Mouse (Mus musculus) heart, postnatal 0 days (tissue): ENCODE measurements at regions not wholly inside any gene's neighbourhood (a gene's known extent, or its start where the extent isn't known, plus 50 kb on each side); places are given as distances from the start of the nearest gene placed in this dataset.

Experiments
- ATAC-seq: fragments of 200-750 bp; cut with Nextera tagmentation; 2 replicates; pipeline ENCODE4 v1.8.0; 2017; ENCODE audit warnings: low read depth, moderate number of reproducible peaks, moderate library complexity; ENCODE audit not compliant: insufficient read depth
- DNase-seq: peaks from one replicate; pipeline ENCODE4 v3.0.0-alpha.2; 2016; ENCODE audit warnings: low spot score
- H3K27ac ChIP-seq: fragments of 300-500 bp; sonication (generic); 2 replicates; pipeline ENCODE4 v1.5.1; 2014; ENCODE audit warnings: low read depth, mild to moderate bottlenecking
- H3K27me3 ChIP-seq: fragments of 300-500 bp; sonication (generic); 2 replicates; pipeline ENCODE4 v1.6.1; 2014; ENCODE audit warnings: low read length, mixed read lengths; ENCODE audit not compliant: control insufficient read depth, insufficient read depth
- H3K36me3 ChIP-seq: fragments of 300-500 bp; sonication (generic); replicated peaks from 2 replicates; pipeline ENCODE4 v1.6.1; 2014; ENCODE audit warnings: low read length, mixed read lengths; ENCODE audit not compliant: control insufficient read depth, insufficient read depth
- H3K4me1 ChIP-seq: fragments of 300-500 bp; sonication (generic); 2 replicates; pipeline ENCODE4 v1.6.1; 2014; ENCODE audit warnings: antibody characterized with exemption; ENCODE audit not compliant: control insufficient read depth, insufficient read depth
- H3K4me2 ChIP-seq: fragments of 300-500 bp; sonication (generic); 2 replicates; pipeline ENCODE4 v1.6.1; 2014; ENCODE audit warnings: low read depth, mild to moderate bottlenecking, low read length, moderate library complexity
- H3K4me3 ChIP-seq: fragments of 300-500 bp; sonication (generic); 2 replicates; pipeline ENCODE4 v1.5.1; 2014; ENCODE audit warnings: low read depth, low read length
- H3K9ac ChIP-seq: fragments of 300-500 bp; sonication (generic); replicated peaks from 2 replicates; pipeline ENCODE4 v1.6.1; 2014; ENCODE audit warnings: low read depth, low read length, mixed read lengths
- H3K9me3 ChIP-seq: fragments of 300-500 bp; sonication (generic); replicated peaks from 2 replicates; pipeline ENCODE4 v1.6.1; 2016; ENCODE audit warnings: low read length; ENCODE audit not compliant: control insufficient read depth
- CTCF ChIP-seq: IDR thresholded peaks from 2 replicates; pipeline ENCODE4 v1.5.1; 2016; ENCODE audit warnings: antibody characterized with exemption, control low read depth, low read depth
- EP300 ChIP-seq: IDR thresholded peaks from 2 replicates; pipeline ENCODE4 v1.6.1; 2016; ENCODE audit warnings: antibody characterized with exemption, low read depth
- WGBS: fragments of 180-500 bp; shearing (Covaris S2); extraction: QIAGEN DNeasy Blood & Tissue Kit; methylation state at CpG from one replicate; pipeline ENCODE4 v1.1.7; 2014; 5-methylcytosine and 5-hydroxymethylcytosine counted together

DNA sequence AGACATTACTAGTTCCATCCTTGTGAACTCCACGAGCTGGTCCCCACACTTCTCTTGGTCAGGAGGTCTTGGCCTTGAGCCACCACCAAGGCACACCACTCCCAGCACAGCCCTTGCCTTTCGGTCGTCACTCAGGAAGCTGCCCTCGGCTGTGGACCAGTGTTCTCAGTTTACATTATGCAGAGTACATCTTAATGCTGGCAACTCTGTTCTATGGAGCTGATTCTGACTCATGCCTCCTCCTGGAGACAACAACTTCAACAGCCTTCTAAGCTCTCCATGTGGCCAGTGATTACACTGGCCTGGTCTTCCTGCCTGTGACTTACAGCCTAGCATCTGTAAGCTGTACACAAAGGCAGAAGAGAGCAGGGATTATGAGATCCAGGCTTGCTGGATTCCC is 272.2 kb upstream of the Eef2kmt start:
- no peak for TF ChIP-seq EP300
- no peak for TF ChIP-seq CTCF
- no peaks in the 10 kb centered on the region for H3K4me1 ChIP-seq
- ATAC-seq (no peak), DNase-seq (no peak)
- H3K27me3 ChIP-seq, result no peaks in the 10 kb centered on the region
- H3K27ac ChIP-seq, result no peak overlapping the region
- H3K36me3 ChIP-seq, result no peaks in the 10 kb centered on the region
- H3K4me3 ChIP-seq, result no peak overlapping the region
- H3K9me3 ChIP-seq, result no peaks in the 10 kb centered on the region
- 42% methylated on average over 4 of the region's 4 CpGs for WGBS
- no peak overlapping the region for H3K9ac ChIP-seq
- H3K4me2 ChIP-seq, result no peak overlapping the region

DNA sequence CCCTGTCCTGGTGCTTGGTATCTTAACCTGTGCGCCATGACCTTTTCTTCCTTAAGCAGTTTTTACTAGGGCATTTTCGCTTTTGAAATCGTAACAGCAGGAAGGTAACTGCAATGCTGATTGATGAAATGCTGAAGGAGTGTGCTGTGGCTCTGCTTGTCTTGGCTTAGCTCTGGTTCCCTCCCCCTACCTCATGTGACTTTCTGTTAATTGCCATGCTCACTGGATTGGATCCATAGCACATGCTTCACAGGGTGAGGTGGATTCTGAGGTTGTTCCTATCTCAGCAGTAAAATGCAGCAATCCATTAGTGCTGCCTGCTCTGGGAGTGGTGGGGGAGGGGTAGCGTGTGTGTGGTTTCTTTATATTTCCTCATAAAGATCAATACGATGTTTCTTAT is 268.6 kb upstream of the Eef2kmt start:
- Histone ChIP-seq H3K4me2 (no peak overlapping the region), H3K36me3 (no peaks in the 10 kb centered on the region), H3K27me3 (no peaks in the 10 kb centered on the region), H3K4me1 (no peaks in the 10 kb centered on the region), H3K9ac (no peak overlapping the region), H3K4me3 (no peak overlapping the region), H3K27ac (no peak overlapping the region), H3K9me3 (no peaks in the 10 kb centered on the region)
- DNase-seq (no peak), ATAC-seq (no peak)
- WGBS, result 80% methylated on average over 5 of the region's 5 CpGs
- TF ChIP-seq EP300, result no peak
- TF ChIP-seq CTCF, result no peak

DNA sequence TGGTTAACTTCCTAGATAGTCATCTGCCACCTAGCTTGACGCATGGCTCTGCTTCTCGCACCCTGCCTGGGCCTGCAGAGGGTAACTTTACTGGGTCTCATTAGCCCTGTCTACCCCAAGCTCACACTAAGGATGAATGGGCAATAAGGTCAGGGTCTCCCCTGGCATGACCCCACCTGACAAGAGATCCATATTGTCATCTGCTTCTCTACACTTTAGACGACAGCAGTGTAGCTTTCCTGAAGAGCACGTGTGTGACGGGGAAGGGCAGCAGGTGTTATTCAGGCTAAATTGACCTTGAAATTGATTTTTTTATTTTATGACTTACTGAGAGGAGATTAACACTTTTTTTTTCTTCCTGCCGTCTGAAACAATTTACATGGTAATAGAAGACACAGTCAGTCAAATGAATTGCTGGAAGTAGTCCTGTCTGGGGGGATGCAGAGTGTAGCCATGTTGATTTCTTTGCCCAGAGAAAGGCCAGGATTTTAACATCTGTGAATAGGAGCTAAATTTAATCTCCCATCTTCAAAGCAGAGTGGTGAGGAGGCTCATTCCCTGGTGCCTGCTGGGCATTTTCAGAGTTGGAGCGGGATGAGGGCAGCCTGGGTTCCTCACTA is 267.7 kb upstream of the Eef2kmt start:
- no peak for ATAC-seq
- no peaks in the 10 kb centered on the region for H3K27me3 ChIP-seq
- WGBS, result 92% methylated on average over 7 of the region's 7 CpGs
- no peak overlapping the region for H3K4me3 ChIP-seq
- no peaks in the 10 kb centered on the region for H3K4me1 ChIP-seq
- H3K4me2 ChIP-seq, result no peak overlapping the region
- DNase-seq, result no peak
- no peaks in the 10 kb centered on the region for H3K9me3 ChIP-seq
- H3K27ac ChIP-seq, result no peak overlapping the region
- TF ChIP-seq CTCF (no peak), EP300 (no peak)
- no peak overlapping the region for H3K9ac ChIP-seq
- no peaks in the 10 kb centered on the region for H3K36me3 ChIP-seq

DNA sequence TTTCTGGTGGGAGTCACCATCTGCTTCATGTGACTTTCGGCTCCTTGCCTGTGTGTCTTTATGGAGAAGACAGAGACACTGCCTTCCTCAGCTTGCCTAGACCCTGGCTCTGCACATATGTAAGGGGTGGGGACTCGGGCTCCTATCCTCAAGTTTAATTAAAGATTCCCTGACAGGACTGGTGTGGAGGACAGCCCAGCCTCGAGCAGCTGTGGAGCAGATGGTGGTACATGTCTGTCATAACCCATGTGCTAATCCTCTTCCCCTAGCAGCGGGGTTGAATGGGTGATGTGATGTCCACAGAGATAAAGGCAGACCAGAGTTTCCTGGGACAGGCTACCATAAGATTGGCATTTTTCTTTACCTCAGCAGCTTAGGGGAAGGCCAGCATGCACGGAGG is 262.0 kb upstream of the Eef2kmt start:
- no peaks in the 10 kb centered on the region for H3K9me3 ChIP-seq
- no peak overlapping the region for H3K9ac ChIP-seq
- no peak overlapping the region for H3K4me2 ChIP-seq
- no peaks in the 10 kb centered on the region for H3K4me1 ChIP-seq
- no peak for DNase-seq
- H3K27me3 ChIP-seq, result no peaks in the 10 kb centered on the region
- H3K36me3 ChIP-seq, result no peaks in the 10 kb centered on the region
- 59% methylated on average over 5 of the region's 5 CpGs for whole genome bisulfite sequencing
- no peak for TF ChIP-seq EP300
- TF ChIP-seq CTCF, result no peak
- H3K27ac ChIP-seq, result no peak overlapping the region
- ATAC-seq, result no peak
- no peak overlapping the region for H3K4me3 ChIP-seq

DNA sequence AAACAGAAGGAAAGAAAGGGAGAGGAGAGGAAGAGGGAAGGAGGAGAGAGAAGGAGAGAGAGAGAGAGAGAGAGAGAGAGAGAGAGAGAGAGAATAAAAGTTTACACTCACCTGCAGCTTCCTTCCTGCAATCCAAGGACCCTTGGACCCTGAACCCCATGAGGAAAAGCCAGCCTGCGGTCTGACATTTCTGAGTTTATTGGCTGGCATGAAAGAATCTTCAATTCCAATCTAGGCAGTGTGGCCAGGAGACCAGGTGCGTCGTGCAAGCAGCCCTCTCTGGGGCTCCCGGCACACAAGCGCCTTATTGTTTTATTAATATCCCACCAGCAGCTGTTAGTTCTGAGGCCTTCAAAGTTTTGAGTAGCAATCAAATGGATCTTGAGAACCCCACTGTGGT is 260.1 kb upstream of the Eef2kmt start:
- DNase-seq, result no peak
- WGBS, result 75% methylated on average over 5 of the region's 5 CpGs
- Histone ChIP-seq H3K4me3 (no peak overlapping the region), H3K9ac (no peak overlapping the region), H3K4me1 (no peaks in the 10 kb centered on the region), H3K4me2 (no peak overlapping the region), H3K36me3 (no peaks in the 10 kb centered on the region), H3K27me3 (no peaks in the 10 kb centered on the region), H3K9me3 (no peaks in the 10 kb centered on the region), H3K27ac (no peak overlapping the region)
- no peak for TF ChIP-seq CTCF
- no peak for TF ChIP-seq EP300
- no peak for ATAC-seq

DNA sequence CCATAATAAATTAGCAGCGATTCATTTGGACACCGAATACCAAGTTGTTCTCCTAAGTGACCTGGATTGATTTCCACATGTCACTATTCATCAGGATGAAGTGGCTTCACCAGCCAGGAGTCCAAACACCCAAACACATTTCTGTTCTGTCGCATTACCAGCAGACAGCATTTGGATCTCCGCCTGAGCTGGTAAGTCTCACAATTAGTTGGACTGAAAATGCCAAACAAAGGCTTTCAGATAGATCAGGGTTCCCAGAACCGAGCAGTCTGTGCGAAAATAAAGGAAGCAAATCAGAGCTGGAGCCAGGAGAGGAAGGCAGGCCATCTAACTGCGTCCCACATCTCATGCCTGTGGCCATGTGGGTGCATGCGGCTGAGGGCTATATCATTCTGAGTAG is 251.5 kb upstream of the Eef2kmt start:
- Histone ChIP-seq H3K4me2 (no peak overlapping the region), H3K27ac (no peak overlapping the region), H3K36me3 (no peaks in the 10 kb centered on the region), H3K27me3 (no peaks in the 10 kb centered on the region), H3K4me3 (no peak overlapping the region), H3K9me3 (no peaks in the 10 kb centered on the region), H3K9ac (no peak overlapping the region), H3K4me1 (no peaks in the 10 kb centered on the region)
- 84% methylated on average over 8 of the region's 8 CpGs for WGBS
- ATAC-seq (no peak), DNase-seq (no peak)
- TF ChIP-seq EP300 (no peak), CTCF (no peak)
